Mouse (Mus musculus) heart, postnatal 25 days (tissue): Measurements from ENCODE around the gene Evl. TPM values are rescaled to one million over a fixed set of nuclear protein-coding genes. Genes with fewer than 3 reads are reported as not detected.
A peak's percentile ranks its signal among the peaks of the same experiment; 100 is the strongest.

Experiments
- DNase-seq: peaks from one replicate; pipeline ENCODE4 v3.0.0; 2022; ENCODE audit warnings: low spot score
- intact Hi-C: fragments of 180-260 bp; cut with DNase I; formaldehyde crosslinking; loops from one replicate; pipeline ENCODE4 v1.15.1; 2025
- total RNA-seq, 2 experiments: library from RNA; stranded (reverse); gene quantifications; 2 replicates each; pipeline ENCODE4 v1.2.3; 2021

Gene Evl
- total RNA-seq, 2 experiments from 2014 or later: 50.8 to 51.7 TPM

GRCm38 (mm10) chr12:108579156-108579871 lies 24.8 kb downstream of the Evl start:
- intact Hi-C loops: no loop called here
- no peak for DNase-seq

GRCm38 (mm10) chr12:108583775-108584174 lies 29.3 kb downstream of the Evl start:
- no peak for DNase-seq
- intact Hi-C loops: no loop called here

GRCm38 (mm10) chr12:108590131-108590530 lies 35.6 kb downstream of the Evl start:
- DNase-seq: no peak
- intact Hi-C loops: no loop called here

GRCm38 (mm10) chr12:108591586-108591985 lies 37.1 kb downstream of the Evl start:
- intact Hi-C loops: no loop called here
- no peak for DNase-seq

- no peak for DNase-seq
- intact Hi-C loops: no loop called here
Observed at GRCm38 (mm10) chr12:108592866-108593265, 38.3 kb downstream of the Evl start.

GRCm38 (mm10) chr12:108600864-108601263 lies 46.3 kb downstream of the Evl start:
- DNase-seq: no peak
- intact Hi-C loops: no loop called here

GRCm38 (mm10) chr12:108601326-108601725 lies 46.8 kb downstream of the Evl start:
- intact Hi-C loops: no loop called here

GRCm38 (mm10) chr12:108604546-108604945 lies 50.0 kb downstream of the Evl start:
- intact Hi-C loops: no loop called here
- no peak for DNase-seq

More at GRCm38 (mm10) chr12:108601326-108601725, 46.8 kb downstream of the Evl start:
- no peak for DNase-seq

GRCm38 (mm10) chr12:108605521-108606281 lies 51.2 kb downstream of the Evl start:
- intact Hi-C loops: no loop called here
- no peak for DNase-seq

- intact Hi-C loops: no loop called here
- no peak for DNase-seq
Observed at GRCm38 (mm10) chr12:108606321-108606720, 51.8 kb downstream of the Evl start.

GRCm38 (mm10) chr12:108609446-108609845 lies 54.9 kb downstream of the Evl start:
- DNase-seq: no peak
- intact Hi-C loops: no loop called here

GRCm38 (mm10) chr12:108610255-108610654 lies 55.7 kb downstream of the Evl start:
- no peak for DNase-seq
- intact Hi-C loops: no loop called here

- intact Hi-C loops: loop anchor here (2.0 kb wide), 1 partner anchor 146 kb away; no protein-coding TSS in a partner anchor
- DNase-seq: peak; percentile 9
Observed at GRCm38 (mm10) chr12:108613081-108613480, 58.6 kb downstream of the Evl start.

GRCm38 (mm10) chr12:108617511-108617910 lies 63.0 kb downstream of the Evl start:
- intact Hi-C loops: loop anchor here (5.0 kb wide), 1 partner anchor 40 kb away; no protein-coding TSS in a partner anchor
- DNase-seq: no peak

- DNase-seq: no peak
- intact Hi-C loops: loop anchor here (5.0 kb wide), 1 partner anchor 37 kb away; no protein-coding TSS in a partner anchor
Observed at GRCm38 (mm10) chr12:108619853-108620416, 65.4 kb downstream of the Evl start.

- no peak for DNase-seq
Observed at GRCm38 (mm10) chr12:108622406-108622805, 67.9 kb downstream of the Evl start.

GRCm38 (mm10) chr12:108629556-108629955 lies 75.0 kb downstream of the Evl start:
- no peak for DNase-seq
- intact Hi-C loops: no loop called here

More at GRCm38 (mm10) chr12:108622406-108622805, 67.9 kb downstream of the Evl start:
- intact Hi-C loops: no loop called here

- no peak for DNase-seq
- intact Hi-C loops: no loop called here
Observed at GRCm38 (mm10) chr12:108630741-108631688, 76.5 kb downstream of the Evl start.

- no peak for DNase-seq
- intact Hi-C loops: no loop called here
Observed at GRCm38 (mm10) chr12:108632501-108632900, 78.0 kb downstream of the Evl start.

GRCm38 (mm10) chr12:108634031-108634430 lies 79.5 kb downstream of the Evl start:
- no peak for DNase-seq
- intact Hi-C loops: no loop called here
